Mouse (Mus musculus): ENCODE results near the gene Ap4b1.
"Not testable (repeated sequence)": the region's sequence is repeated elsewhere in the genome, so short reads cannot be mapped to it uniquely, and the experiment has no call there.

The Ap4b1 gene

GRCm38 (mm10) chr3:103808891-103809798 lies at the start of gene Ap4b1, which contains the start of the genes Dclre1b and Gm43064:
TSS of gene Ap4b1 (plus strand) at chr3:103809520.
TSS of gene Dclre1b (minus strand) at chr3:103809444.
TSS of gene Gm43064 (plus strand) at chr3:103809573.
- DNase-seq, result peak; percentile 92

- DNase-seq, result no peak
Measured at GRCm38 (mm10) chr3:103766789-103767188, 42.5 kb upstream of the Ap4b1 start.

DNA sequence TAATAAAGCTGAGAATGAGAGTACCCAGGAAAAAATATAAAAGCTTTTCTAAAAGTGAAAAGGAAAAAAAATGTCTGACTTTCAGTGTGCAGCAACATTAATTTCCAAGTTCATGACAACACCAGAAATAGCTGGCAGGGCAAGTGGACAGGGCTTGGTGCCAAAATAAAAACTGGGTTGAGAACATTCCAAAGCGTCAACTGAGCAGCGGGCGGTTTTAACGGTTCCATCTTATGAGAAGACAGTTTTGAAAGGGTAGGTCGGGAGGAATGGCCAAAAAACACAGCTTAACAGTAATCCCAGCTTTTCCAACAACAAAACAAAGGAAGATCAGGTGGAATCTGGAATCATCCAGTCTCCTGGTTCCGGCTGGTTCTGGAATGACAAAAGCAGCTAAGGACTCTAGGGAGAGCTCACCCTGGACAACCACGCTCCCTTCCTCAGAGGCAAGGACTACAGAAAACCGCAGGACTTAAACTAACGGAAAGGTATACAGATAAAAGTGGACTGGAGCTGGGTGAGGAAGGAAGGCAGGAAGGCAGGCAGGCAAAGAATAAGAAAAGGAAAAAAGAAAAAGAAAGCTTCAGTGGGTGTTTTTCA lies 37.7 kb upstream of the Ap4b1 start:
- DNase-seq, result peak; percentile 83

- no peak for DNase-seq
Measured at GRCm38 (mm10) chr3:103772846-103773245, 36.5 kb upstream of the Ap4b1 start.

DNA sequence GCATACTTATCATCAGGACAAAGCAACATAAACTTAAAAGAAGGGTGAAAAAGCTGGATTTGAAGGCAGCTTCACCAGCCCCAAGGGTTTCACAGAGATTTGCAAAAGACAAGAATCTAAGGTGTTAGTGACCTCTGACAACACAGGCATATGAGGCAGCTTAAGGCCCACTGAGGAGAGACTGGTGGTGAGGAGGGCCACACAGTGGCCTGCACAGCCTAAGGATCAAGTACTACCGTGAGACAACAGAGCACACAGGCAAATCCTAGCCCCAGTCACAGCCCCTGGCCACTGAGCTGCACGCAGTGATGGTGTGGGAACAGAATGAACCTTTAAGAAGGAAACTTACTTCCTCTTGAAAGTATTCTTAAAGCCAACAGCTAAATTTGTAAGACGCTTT lies 35.8 kb upstream of the Ap4b1 start:
- DNase-seq, result no peak

- no peak for DNase-seq
Measured at GRCm38 (mm10) chr3:103774009-103774408, 35.3 kb upstream of the Ap4b1 start.

GRCm38 (mm10) chr3:103777940-103778339 lies 31.4 kb upstream of the Ap4b1 start:
- DNase-seq, result no peak

- DNase-seq, result no peak
Measured at GRCm38 (mm10) chr3:103778660-103779059, 30.7 kb upstream of the Ap4b1 start.

- no peak for DNase-seq
Measured at GRCm38 (mm10) chr3:103779183-103779582, 30.1 kb upstream of the Ap4b1 start.

DNA sequence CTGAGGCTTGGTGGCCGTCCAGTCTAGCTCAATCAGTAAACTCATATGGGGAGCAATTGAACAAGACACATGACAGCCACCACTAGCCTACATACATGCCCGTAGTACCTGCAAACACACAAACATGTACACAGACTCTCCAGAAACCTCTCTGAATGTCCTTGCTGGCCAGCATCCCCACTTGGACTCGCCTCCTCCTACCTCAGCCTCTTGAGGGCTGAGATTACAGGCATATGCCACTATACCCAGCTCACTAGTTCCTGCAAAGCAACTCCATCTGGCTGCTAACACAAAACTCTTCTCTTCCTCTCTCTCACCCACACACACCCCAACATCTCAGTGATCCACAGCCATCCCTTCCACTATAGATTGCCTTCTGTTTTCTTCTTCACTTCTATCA lies 29.0 kb upstream of the Ap4b1 start:
- no peak for DNase-seq

DNA sequence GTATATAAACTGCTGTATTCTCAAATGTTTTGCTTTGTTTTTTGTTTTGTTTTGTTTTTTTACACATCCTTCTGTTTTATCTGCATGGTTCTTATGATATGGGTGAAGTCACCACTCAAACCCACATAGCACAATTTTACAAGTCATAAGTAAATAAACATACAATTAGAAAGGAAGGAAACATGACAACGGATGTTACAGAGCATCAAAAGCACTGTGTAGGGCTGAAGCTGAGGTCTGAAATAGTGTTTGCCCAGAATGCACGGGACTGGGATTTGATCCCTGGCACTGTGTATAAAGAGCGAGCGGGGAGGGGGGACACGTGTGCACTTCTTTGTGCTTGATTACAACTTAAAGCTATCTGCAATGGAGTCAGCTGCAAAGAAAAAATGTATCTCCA lies 28.5 kb upstream of the Ap4b1 start:
- DNase-seq, result no peak

- no peak for DNase-seq
Measured at GRCm38 (mm10) chr3:103782844-103783609, 26.3 kb upstream of the Ap4b1 start.

- peak; percentile 46 for DNase-seq
Measured at GRCm38 (mm10) chr3:103787225-103787624, 22.1 kb upstream of the Ap4b1 start.

GRCm38 (mm10) chr3:103789096-103789495 lies 20.2 kb upstream of the Ap4b1 start:
- no peak for DNase-seq

GRCm38 (mm10) chr3:103789891-103790345 lies 19.4 kb upstream of the Ap4b1 start:
- DNase-seq, result peak; percentile 73

DNA sequence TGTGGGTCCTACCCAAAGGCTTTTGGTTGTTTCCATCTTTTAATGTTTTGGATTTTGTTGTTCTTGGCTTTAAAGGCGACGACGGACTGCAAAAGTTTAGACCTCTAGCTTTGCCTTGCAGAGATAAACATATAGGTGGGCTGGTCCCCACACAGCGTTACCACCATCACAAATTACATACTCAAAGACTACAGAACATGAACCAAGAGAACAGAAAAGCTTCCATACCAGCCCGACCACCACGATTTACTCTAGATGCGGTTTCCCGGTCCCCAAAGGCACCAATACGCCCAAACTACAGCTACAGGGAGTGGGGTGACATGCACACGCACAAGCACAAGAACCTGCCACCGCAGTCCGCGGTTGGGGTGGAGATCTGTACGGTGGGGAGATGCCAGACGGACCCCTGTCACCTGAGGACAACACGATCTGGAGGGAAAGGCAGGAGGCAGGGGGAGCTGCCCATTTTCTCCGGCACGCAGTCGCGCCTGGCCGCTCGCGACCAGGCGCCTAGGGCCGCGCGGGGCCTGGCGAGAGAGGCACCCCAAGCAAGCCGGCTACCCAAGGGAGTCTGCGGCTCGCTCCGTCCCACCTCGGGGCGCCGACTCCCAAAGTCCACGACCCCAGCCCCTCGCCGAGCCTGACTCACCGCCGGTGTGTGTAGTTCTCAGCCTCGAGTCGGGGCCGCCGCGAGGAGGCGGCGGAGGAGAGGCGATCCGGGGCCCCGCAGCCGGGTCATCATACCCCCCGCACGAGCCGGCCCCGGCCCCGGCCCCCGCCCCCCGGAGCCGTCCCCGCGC lies 18.8 kb upstream of the Ap4b1 start:
- DNase-seq, result peak; percentile 33

GRCm38 (mm10) chr3:103791230-103792110 lies 17.9 kb upstream of the Ap4b1 start, which contains the start of gene Hipk1:
TSS of gene Hipk1 (minus strand) at chr3:103791563.
- peak; percentile 95 for DNase-seq

DNA sequence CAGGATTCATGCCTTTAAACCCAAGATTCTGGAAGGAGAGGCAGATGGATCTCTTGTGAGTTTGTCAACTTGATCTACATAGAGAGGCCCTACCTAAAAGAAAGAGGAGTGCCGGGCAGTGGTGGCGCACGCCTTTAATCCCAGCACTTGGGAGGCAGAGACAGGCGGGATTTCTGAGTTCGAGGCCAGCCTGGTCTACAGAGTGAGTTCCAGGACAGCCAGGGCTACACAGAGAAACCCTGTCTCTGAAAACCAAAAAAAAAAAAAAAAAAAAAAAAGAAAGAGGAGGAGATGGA lies 17.3 kb upstream of the Ap4b1 start:
- not testable (repeated sequence) for DNase-seq

DNA sequence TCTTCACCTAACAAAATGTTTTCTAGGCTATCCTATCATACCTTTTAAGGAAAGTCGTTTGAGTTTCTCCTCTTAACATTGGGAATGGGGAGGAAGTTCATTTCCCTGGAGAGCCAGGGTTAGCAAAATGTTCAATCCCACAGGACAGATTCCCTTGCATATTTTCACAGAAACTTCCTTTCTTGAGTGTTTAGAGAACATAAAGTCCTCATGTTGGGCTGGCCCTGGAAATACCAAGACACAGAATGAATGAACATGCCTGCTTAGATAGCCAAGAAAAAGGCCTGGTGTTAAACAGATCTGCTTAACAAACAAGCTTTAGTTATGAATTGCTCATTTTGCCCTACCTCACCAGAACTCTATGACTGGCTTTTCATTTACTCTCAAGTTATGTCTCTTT lies 16.8 kb upstream of the Ap4b1 start:
- DNase-seq, result no peak

GRCm38 (mm10) chr3:103796389-103796788 lies 12.9 kb upstream of the Ap4b1 start:
- no peak for DNase-seq

- DNase-seq, result no peak
Measured at GRCm38 (mm10) chr3:103799507-103799906, 9.8 kb upstream of the Ap4b1 start.

Data from lung, postnatal 14 days (tissue).